Comparison of ENCODE assay signal across 9 mouse cellular contexts in the genomic region with DNA sequence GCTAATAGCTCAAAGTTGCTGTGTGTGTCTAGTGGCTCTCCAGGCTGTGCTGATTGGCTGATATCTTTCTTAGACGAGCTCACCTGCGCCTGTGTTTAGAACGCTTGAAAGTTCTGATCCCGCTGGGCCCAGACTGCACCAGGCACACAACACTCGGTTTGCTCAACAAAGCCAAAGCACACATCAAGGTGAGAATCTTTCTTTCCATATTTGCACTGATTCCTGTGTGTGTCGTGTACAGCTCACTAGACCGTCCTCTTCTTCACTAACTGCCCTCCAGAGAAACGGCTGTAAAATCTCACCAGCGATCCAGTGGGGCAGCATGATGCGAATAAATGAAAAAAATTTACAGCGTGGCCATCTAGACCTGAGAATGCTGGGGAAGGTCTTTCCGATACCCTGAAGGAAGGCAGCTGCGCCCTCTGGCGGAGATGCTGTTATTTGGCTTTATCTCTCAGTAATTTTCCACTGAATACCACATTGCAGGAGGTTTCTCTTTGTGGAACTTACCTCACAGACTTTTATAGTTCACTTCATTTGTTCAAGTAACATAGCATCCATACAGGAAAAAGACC. TPM values are rescaled to one million over a fixed set of nuclear protein-coding genes. Genes with fewer than 3 reads are reported as not detected.
A peak's percentile ranks its signal among the peaks of the same experiment; 100 is the strongest.
DNase-seq lines count a peak whose midpoint lies in the region; ATAC-seq lines count a peak whose summit lies in the region.
"Had no signal": no experiment of that assay in that cellular context is flagged by ENCODE, and none has a peak within 500 bp of the region (broad histone marks: within the 10 kb centered on the region; RNA-seq: fewer than 3 reads in every experiment).

No protein-coding gene starts in this region.

- H3K9me3 ChIP-seq in hindbrain, embryonic 14.5 days (ENCODE audit: control insufficient read depth, low read length), result no peaks in the 10 kb centered on the region
- H3K9me3 ChIP-seq: stomach, embryonic 15.5 days had no signal

- 0 out of 2 replicates have a peak overlapping the region, but pooled peaks have one; percentile 2 for H3K9ac ChIP-seq in hindbrain, embryonic 14.5 days
- H3K9ac ChIP-seq: stomach, embryonic 15.5 days had no signal

- WGBS in hindbrain, embryonic 14.5 days, result 36% methylated on average over 14 of the region's 14 CpGs

- no peaks in the 10 kb centered on the region; the same call in 1 of the 2 replicates for H3K4me1 ChIP-seq in hindbrain, embryonic 14.5 days (replicated peaks; ENCODE audit: control insufficient read depth, insufficient read depth, low read length)

- peaks cover 36% of the 10 kb centered on the region for H3K36me3 ChIP-seq in hindbrain, embryonic 14.5 days (replicated peaks; ENCODE audit: control insufficient read depth, insufficient read depth)

- peak; percentile 52 for ATAC-seq in activated CD4-positive, CD25-positive, alpha-beta regulatory T cell, adult 4 months
- ATAC-seq in hindbrain, embryonic 14.5 days (ENCODE audit: low FRiP score), result peak; percentile 65

- H3K27ac ChIP-seq in hindbrain, embryonic 14.5 days, result no peak overlapping the region
- H3K27ac ChIP-seq: stomach, embryonic 15.5 days had no signal

- H3K4me2 ChIP-seq in hindbrain, embryonic 14.5 days (replicated peaks), result no peak overlapping the region
- H3K4me2 ChIP-seq: stomach, embryonic 15.5 days had no signal

- H3K27me3 ChIP-seq in hindbrain, embryonic 14.5 days (ENCODE audit: control insufficient read depth, insufficient read depth, low read length), result no peaks in the 10 kb centered on the region
- H3K27me3 ChIP-seq: stomach, embryonic 15.5 days had no signal

- no peak overlapping the region for H3K4me3 ChIP-seq in hindbrain, embryonic 14.5 days (replicated peaks; ENCODE audit: low read length)
- H3K4me3 ChIP-seq: stomach, embryonic 15.5 days had no signal

- DNase-seq in cerebellum, postnatal 25 days, result peak; percentile 88 to 94
- DNase-seq in frontal cortex, postnatal 36 days (ENCODE audit: low spot score in 2 of 2), result peak; percentile 81 to 91
- DNase-seq in hindbrain, embryonic 14.5 days (ENCODE audit: low spot score), result peak; percentile 91
- DNase-seq in layer of hippocampus, postnatal 36 days, result peak; percentile 76 to 81
- peak; percentile 83 for DNase-seq in lung, postnatal 25 days (ENCODE audit: low spot score)
- DNase-seq in retina, embryonic 14.5 days (ENCODE audit: low spot score), result peak; percentile 94
- DNase-seq in urinary bladder, postnatal 14 days (ENCODE audit: low spot score), result peak; percentile 83

RNA-seq across cellular contexts. Expression of a gene that starts 2.0 kb away (rescaled TPM):
- not detected for polyA plus RNA-seq in activated CD4-positive, CD25-positive, alpha-beta regulatory T cell, adult 4 months (2017; shearing (Covaris generic))
- polyA plus RNA-seq in hindbrain, embryonic 14.5 days (2014; fragmentation: Nextera tagmentation; extraction: Ambion mirVana), result 3.9 TPM in 1 of 2 replicates, not detected in the other
- not detected for total RNA-seq in layer of hippocampus, postnatal 36 days (2021)

RNA-seq across cellular contexts. Expression of a gene that starts 20.8 kb away (rescaled TPM):
- 10 to 100 TPM; 35.9 TPM for polyA plus RNA-seq in activated CD4-positive, CD25-positive, alpha-beta regulatory T cell, adult 4 months (2017; shearing (Covaris generic))
- polyA plus RNA-seq in hindbrain, embryonic 14.5 days (2014; fragmentation: Nextera tagmentation; extraction: Ambion mirVana), result 35.3 and 35.6 TPM in 2 replicates
- total RNA-seq in layer of hippocampus, postnatal 36 days (2021), result 10 to 100 TPM; 39.6 to 40.2 TPM

RNA-seq across cellular contexts. Expression of a gene that starts 59.2 kb away (rescaled TPM):
- 1 to 10 TPM; 4.7 to 4.9 TPM for polyA plus RNA-seq in activated CD4-positive, CD25-positive, alpha-beta regulatory T cell, adult 4 months (2017; shearing (Covaris generic))
- 50.4 and 51.1 TPM in 2 replicates for polyA plus RNA-seq in hindbrain, embryonic 14.5 days (2014; fragmentation: Nextera tagmentation; extraction: Ambion mirVana)
- total RNA-seq in layer of hippocampus, postnatal 36 days (2021), result 10 to 100 TPM; 60.8 to 67.3 TPM
